Mouse (Mus musculus) embryo, embryonic 11.5 days (tissue): Measurements from ENCODE around the gene H2-K1.
"Not testable (repeated sequence)": the region's sequence is repeated elsewhere in the genome, so short reads cannot be mapped to it uniquely, and the experiment has no call there.

Experiments used
- DNase-seq: peaks from one replicate; pipeline ENCODE4 v3.0.0-alpha.2; 2012; ENCODE audit warnings: low read depth, low spot score

The H2-K1 gene

DNA sequence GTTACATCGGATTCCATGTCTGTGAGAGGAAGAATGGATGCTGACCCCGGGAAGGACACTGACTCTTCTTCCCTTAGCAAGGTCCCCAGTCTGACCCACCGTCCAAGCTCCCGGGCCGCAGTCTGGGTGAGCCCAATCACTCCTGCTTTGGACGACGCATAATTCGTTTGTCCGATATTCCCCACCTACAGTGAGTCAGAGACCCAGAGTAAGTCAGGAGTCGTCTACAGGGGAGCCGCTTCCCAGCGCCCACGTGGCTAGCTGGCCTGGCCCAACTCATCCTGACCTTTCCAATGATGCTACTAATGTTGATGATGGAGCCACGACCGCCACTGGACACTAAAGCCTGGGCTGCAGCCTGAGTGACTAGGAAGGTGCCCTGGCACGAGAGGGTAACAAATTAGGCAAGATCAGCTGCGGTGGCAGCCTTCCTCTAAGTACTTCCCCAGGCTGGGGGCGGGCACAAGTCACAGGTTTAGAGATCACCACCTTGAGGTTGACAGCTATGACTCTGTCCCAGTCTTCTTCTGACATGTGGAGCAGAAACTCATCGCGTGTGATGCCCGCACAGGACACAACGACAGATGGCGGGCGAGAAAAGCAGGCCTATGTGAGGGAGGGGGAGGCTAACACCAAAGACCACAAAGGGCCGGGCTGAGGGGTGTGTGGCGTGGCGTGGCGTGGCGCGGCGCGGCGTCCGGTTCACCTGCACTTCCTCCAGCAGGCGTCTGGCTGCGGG lies 26.9 kb upstream of the H2-K1 start:
- no peak for DNase-seq

DNA sequence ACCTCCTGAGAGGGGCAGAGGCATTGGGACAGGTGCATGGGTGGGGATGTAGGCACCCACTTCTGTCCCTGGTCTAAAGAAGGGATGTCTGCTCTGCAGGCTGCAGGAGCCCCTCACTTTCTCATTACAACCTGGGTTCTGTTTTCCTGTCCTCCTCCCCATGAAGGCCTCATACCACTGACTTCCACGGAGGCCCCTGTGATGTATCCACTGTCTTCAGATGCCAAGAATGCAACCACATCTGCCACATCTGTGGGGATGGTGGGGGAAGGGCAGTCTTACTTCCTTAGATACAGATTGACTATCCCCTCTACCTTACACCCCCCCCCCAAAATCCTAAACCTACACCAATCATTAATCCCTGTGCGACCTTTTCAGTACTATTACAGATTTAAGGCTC lies 26.1 kb upstream of the H2-K1 start:
- no peak for DNase-seq

DNA sequence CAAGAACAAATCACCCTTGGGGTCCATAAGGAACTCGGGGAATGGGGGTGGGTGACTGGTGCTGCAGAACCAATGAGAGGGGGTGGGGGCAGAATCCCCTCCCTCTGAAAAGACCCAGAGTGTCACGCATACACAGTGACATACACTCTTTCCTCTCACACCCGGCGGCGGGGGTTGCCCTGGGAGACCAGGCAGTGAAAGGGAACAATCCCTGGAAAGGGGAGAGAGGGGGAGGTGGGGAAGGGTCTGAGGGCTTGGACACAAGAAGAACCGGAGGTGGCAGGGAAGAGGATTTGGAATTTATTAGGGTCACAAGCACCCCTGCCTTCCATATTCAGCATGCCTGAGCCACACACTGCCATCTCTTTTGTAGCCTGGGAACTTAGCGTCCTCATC lies 25.6 kb upstream of the H2-K1 start:
- DNase-seq, result no peak

DNA sequence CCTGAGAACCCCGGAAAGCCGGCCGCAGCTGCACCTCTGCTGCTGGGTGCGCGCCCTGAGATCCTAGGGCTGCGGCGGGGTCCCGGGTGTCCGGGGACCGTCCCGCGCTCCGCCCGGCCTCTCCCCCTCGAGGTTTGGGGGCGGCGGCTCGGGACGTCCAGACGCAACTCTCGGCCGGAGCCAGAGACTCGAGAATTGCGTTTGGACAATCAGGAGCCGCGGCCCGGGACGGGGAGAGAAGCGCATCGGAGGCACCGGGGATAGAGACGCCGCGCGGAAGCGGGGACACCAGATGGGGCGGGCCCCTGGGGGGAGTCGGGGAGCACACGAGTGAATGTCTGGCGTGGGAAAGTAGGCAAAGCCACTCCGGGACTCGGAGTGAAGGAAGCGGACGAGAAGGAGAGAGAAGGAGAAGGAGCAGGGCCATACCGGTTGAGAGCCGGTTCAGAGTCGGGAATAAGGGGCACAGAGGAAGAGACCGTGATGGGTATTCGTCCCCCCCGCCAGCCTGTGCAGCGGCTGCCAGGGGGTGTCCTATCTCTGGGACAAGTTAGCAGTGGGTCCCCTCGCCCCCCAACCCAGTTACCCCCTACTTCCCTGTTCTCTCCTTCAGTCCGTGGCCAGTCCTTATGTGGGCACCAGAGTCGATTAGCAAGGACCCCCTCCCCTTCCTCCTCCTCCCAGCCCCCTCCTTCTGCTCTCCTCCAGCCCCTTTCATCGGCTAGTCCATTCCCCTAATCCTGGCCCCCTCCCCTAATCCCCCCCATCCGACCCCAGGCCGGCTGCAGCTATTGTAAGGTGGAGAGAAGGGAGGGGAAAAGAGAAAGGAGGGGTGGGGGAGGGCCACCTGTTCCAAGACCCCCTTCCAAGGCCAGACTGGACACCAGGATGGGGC lies 25.0 kb upstream of the H2-K1 start:
- no peak for DNase-seq

DNA sequence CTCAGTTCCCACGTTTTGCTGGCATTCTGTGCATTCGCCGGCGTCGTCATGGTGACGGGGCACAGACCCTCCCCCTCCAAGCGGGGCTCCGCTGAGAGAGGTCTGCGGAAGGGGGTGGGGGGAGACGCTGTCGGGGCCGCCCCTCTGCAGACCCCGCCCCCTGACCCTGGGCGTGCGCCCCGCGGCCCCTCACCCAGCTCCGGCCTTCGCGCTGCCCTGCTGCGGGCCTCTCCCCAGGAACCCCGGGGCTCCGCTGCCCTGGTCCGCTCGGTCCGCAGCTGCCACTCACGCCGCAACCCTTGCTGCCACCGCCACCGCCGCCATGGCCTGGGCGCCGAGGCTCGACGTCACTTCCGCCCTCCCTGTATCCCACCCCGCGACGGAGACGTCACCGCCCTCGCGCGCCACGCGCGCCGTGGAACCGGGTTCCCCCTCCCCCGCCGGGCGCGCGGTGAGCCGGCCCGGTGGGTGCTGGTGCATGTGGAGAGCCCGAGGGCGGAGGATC lies 24.2 kb upstream of the H2-K1 start, which contains the start of gene Ring1:
TSS of gene Ring1 (minus strand) at position 364 of the 505 bp plus-strand sequence.
- peak; percentile 78 for DNase-seq

DNA sequence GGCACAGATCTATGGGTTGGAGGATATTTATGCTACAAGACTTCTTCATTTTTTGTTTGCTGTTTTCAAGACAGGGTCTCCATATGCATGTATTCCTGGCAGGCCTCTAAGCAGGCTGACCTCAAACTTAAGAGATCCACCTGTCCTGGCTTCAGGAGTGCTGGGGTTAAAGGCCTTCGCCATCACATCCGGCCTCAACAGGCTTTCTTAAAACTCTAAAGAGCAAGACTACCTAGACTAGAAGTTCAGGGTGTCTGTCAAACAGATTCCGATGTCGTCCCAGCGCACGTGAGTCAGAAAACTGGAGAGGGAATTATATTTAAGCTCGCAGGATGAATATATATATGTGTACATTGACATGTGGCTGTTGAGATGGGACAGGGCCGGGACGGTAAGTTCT lies 23.5 kb upstream of the H2-K1 start:
- DNase-seq, result no peak

DNA sequence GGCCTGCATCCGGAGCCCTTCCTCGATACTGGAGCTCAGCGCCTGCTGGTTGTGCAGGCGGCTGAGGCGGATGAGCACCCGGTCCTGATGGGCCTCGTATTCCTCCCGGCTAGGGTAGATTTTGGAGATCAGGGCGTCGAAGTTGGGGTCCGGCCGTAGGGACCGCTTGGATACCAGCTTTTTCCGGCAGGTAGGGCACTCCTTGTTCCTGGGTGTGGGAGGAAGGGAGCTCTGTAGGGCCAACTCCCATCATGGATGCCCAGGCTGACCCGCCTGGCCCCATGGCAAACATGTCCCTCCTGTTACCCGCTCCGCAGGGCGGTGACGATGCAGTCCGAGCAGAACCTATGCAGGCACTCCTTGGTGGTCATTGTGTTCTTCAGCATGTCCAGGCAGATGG lies 22.8 kb upstream of the H2-K1 start:
- no peak for DNase-seq

DNA sequence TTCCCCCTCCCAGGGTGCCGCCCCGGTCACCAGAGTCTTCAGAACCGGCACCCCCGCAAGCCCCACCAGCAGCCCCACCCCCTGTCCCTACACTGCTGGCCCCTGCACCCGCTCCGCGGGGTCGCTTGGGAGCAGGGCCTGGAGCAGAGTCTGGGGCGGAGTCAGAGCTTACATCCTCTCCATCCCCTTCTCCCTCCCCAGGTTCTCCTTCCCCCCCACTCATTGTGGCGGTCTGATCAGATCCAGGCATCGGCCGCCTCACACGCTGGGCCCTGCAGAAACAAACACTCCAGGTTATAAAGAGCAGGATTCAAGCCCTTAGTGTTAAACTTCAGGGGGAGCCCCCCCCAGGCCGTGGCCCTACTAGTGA lies 22.3 kb upstream of the H2-K1 start:
- DNase-seq, result no peak

DNA sequence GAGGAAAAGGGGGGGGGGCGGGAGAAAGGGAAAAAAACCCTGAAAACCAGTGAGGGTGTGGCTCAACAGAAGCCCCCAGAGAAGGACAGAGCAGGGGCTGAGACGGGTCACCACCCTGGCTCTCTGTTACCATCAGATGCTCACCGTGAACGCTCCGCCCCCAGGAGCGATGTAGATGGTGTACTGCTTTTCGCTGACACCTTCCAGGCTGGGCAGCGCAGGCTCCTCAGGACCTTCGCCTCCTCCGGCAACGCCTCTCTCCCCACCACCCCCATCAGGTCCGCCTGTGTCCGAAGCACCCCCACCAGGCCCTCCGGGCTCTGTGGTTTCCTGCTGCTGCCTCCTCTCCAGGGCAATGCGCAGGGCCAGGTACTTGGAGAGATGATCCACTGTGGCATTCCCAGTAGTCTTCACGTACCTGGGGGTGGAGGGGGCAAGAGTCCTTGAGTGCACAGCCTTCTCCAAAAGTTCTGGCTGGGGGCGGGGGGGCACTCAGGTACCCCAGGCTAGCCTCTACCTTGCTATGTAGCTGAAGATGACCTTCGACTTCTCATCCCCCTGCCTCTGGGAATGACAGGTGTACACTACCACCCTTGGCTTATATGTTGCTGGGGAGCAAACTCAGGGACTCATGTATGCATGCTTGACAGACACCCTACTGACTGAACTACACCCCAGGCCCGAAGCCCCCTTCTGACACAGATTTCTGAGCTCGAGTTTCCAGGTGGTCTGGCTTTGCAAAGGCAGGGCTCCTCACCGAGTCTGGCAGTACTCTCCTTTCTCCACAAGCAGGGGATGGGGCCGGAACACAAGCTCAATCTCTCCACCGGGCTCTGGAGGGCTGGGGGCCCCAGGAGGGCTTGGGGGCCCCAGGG lies 21.6 kb upstream of the H2-K1 start:
- no peak for DNase-seq

DNA sequence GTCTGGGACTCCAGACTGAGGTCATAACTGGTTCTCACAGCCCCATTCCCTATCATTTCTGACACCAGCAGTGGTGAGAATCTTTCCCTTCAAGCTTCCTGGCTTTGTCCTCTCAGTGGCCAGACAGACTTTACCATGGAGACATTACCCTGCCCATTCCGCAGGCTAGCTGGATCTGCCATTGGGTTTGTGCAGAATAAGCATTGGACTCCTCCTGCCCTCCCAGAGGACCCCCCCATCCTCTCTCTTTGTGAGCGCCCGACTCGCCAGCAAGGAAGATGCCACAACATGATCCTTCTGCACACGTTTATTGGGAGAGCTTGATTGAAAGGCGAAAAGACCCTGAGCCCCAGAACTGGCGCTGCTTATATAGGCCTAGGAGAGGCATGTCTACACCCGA lies 13.3 kb upstream of the H2-K1 start:
- DNase-seq, result no peak

DNA sequence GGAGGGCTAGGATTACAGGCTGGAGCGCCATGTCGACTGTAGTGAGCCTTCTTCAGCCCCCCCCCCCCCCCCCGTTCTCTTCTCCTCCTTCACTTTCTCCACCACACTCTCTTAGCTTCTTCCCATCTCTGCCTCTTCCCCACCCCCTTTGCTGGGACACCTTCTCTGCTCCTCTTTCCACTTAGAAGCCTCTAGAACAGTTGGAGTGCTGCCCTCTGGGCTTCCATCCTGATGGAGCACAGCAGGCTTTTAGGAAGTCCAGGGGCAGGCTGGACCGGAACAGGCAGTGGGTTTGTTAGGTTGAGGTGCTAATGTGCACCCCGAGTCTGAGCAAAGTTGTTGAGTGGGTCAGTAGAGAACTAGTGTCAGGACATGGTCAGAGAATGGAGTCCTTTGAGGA lies 10.0 kb upstream of the H2-K1 start:
- DNase-seq, result no peak

DNA sequence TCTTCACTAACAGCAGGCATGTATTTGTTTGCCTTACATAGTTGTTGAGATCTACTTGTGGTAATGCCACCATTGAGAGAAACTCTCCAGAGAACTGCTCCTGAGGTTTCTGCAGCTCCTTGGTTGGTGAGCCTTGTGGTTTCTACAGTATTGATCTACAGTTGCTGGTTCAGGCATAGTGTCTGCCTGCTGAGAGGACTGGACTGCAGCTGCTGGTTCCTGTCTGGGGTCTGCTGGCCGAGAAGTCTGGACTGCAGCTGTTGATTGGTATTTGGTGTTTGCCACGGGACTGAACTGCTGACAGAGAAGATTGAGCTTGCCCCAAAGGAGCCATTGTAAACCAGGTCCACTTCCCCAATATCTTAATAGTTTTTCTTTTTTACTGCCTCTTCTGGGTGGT lies 6.4 kb upstream of the H2-K1 start:
- DNase-seq, result no peak

DNA sequence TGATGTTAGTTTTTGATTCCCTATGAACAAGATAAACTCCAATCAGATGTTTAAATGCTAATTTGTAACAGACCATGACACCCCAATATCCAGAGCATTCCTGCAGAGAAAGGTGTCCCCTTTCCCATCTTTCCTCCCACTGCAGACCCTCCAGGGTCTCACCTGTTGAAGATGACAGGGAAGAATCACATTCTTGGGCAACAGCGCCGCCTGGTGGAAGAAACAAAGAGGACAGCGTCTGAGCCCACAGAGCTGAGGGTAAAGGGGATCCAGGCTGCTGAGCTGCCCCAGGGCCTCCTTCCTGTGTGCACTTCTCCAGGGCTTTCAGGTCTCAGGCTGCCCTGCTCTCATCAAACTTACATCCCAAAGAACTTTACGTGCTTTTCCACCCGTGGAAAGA lies 3.3 kb upstream of the H2-K1 start:
- DNase-seq, result no peak

DNA sequence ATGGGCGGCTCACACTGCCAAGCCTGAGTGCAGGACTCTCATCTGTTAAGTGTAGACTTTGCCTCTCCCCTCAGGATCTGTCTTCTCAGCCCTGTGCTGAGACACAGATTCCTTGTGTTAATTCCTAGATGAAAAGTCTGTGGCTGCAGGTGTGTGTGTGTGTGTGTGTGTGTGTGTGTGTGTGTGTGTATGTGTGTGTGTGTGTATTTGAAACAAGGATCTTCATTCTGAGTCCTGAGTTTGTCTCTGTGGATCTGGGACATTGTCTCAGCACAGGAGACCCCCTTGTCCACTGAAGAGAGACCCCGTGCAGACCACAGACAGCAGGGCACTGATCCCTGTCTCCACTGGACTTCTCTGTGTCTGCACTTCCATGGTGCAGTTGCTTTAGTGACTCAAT lies 649 bp upstream of the H2-K1 start:
- DNase-seq, result not testable (repeated sequence)

DNA sequence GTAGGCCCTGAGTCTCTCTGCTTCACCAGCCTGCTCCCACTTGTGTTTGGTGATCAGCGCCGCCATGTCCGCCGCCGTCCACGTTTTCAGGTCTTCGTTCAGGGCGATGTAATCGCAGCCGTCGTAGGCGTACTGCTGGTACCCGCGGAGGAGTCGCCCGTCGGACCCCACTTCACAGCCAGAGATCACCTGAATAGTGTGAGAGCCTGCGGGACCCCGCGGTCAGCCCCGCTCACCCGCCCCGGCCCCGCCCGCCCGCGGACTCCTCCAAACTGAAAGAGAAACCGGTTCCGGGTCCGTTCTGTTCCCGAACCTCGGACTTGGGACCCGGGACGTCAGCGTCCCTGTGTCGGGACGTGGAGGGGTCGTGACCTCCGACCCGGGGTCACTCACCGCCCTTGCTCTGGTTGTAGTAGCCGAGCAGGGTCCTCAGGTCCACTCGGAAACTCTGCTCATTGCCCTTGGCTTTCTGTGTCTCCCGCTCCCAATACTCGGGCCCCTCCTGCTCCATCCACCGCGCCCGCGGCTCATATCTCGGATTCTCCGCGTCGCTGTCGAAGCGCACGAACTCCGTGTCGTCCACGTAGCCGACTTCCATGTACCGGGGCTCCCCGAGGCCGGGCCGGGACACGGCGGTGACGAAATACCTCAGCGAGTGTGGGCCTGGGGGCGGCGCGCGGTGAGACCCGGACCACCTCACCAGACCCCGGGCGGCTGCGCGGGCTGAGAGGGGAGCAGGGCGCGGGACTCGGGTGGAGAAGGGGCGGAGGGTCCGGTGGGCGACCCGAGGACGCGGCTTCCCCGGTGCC lies 602 bp downstream of the H2-K1 start:
- no peak for DNase-seq

DNA sequence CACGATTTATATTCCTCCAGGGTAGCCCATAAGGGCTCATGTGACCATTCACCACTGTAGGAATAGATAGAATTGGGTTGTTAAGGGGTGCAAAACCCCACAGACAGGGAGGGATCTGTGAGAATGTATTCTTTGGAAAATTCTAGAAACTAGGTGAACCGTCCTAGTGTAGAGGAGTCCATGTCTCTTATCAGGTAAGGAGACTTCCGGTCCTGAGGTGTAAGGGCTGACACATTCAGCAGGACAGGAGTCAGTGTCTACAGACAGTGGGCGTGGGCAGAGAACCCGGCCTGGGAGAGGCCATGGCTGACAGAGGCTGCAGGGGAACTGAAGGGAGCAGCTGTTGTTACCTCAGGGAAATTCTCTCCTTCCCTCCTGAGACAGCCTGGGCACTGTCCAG lies 1.4 kb downstream of the H2-K1 start:
- not testable (repeated sequence) for DNase-seq

DNA sequence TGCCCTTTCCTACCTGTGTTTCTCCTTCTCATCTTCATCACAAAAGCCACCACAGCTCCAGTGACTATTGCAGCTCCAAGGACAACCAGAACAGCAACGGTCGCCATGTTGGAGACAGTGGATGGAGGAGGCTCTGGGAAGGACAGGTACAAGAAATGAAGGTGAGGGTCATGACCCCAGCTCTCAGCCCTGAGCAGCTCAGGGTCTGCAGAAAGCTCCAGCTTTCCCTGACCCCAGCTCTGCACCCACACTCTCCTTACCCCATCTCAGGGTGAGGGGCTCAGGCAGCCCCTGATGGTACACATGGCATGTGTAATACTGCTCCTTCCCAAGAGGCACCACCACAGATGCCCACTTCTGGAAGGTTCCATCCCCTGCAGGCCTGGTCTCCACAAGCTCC lies 3.1 kb downstream of the H2-K1 start:
- not testable (repeated sequence) for DNase-seq

DNA sequence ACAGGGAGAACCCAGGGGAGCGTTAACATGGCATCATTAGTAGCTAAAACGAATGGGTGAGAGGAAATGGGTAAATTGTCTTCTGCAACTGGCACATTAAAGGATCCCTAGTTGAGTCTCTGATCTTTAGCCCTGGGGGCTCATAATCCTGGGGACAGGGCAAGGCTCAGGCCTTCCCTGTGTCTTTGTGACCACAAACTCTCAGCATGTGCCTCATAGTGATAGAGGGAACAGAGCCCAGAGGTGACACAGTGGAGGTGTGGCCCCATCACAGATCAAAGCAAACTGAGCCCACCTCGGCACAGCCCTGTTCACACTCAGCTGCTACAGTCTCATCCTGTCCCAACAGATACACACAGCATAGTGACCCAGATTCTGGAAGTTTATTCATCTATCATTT lies 4.5 kb downstream of the H2-K1 start:
- DNase-seq, result no peak

DNA sequence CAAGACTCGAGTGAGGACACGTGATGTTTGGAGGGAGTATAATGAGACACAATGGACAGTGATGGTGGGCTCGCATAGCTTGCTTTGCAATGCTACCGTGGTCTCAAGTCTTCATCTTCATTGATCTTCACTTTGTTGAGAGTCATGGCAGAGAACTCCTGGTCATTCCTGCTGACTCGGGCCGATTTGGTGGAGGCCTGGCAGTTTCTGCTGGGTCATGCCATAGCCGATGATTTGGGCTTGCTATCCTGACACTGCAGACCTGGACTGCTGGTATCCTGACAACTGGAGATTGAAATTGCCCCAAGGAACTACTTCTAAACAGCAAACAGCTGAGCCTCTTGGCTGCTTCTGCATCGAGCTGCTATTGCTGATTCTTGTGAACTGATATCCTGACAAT lies 5.2 kb downstream of the H2-K1 start:
- no peak for DNase-seq

DNA sequence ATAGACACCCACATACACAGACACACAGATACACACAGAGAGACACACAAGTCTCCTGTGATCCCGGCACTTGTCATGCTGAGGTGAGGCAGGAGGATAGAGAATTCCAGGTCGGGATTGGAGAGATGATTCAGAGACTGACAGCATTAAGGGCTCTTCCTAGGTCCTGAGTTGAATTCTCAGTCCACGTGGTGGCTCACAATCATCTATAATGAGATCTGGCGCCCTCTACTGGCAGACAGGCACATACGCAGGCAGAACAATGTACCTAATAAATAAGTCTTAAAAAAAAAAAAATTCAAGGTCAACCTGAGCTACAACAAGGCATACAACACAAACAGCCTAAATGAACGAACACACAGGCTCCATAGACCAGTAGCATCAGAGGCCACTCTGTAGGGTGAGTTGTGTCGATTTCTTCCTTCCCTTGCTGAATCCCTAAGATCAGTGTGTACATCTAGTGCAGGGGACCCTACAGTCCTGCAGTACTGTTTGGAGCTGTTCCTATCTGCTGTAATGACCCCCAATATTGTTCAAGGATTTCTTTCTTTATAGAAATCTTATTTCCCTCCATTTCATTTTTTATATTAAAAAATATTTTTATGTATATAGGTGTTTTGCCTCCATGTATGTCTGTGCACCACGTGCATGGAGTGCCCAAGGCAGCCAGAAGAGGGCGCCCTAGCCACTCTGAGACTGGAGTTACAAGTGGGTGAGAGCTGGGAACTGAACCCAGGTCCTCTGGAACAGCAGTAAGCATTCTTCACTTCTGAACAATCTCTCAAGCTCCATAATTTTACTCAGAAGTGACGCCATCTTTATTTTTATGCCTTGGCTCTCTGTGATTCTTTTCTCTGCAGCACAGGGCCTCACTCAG lies 8.1 kb downstream of the H2-K1 start:
- DNase-seq, result peak; percentile 56
